In genomic region chr1:55301077-55301476, GRCm38 (mm10) we compare ENCODE assay signal across 12 mouse cellular contexts.
DNase-seq lines count a peak whose midpoint lies in the region; ATAC-seq and TF ChIP-seq lines count a peak whose summit lies in the region.
"Had no signal": no experiment of that assay in that cellular context is flagged by ENCODE, and none has a peak within 500 bp of the region (broad histone marks: within the 10 kb centered on the region; RNA-seq: fewer than 3 reads in every experiment).

No protein-coding gene starts in this region.

- ATAC-seq in heart, postnatal 0 days (ENCODE audit: insufficient read depth, low read depth) = no peak
- ATAC-seq in liver, postnatal 0 days = no peak
- ATAC-seq in liver, embryonic 12.5 days = no peak
- ATAC-seq in midbrain, embryonic 11.5 days (ENCODE audit: low FRiP score) = no peak

- H3K27me3 ChIP-seq in heart, postnatal 0 days (ENCODE audit: control insufficient read depth, insufficient read depth, low read length) = no peaks in the 10 kb centered on the region
- no peaks in the 10 kb centered on the region for H3K27me3 ChIP-seq in liver, postnatal 0 days (ENCODE audit: insufficient read depth, low read length)
- H3K27me3 ChIP-seq in liver, embryonic 12.5 days (replicated peaks) = no peaks in the 10 kb centered on the region
- H3K27me3 ChIP-seq in midbrain, embryonic 11.5 days (ENCODE audit: control insufficient read depth, insufficient read depth, low read length) = no peaks in the 10 kb centered on the region
- no peaks in the 10 kb centered on the region for H3K27me3 ChIP-seq in thymus, adult 2 months (ENCODE audit: control insufficient read depth, insufficient read depth, low read length)
- H3K27me3 ChIP-seq: kidney, embryonic 15.5 days had no signal

- peak; percentile 29 for DNase-seq in heart, postnatal 0 days (ENCODE audit: low spot score)
- DNase-seq in heart, postnatal 25 days (ENCODE audit: low spot score) = no peak
- no peak for DNase-seq in liver, postnatal 0 days
- DNase-seq in R1 (ENCODE audit: low read depth, low spot score) = peak; percentile 12
- peak; percentile 31 for DNase-seq in retina, postnatal 1 day
- DNase-seq in midbrain, embryonic 11.5 days (ENCODE audit: low spot score, missing footprints) = no peak
- no peak for DNase-seq in thymus, adult 2 months
- DNase-seq: adrenal gland, postnatal 10 days; cerebellum, adult 18-20 months had no signal

- no peak overlapping the region for H3K4me2 ChIP-seq in heart, postnatal 0 days (ENCODE audit: low read depth, low read length)
- H3K4me2 ChIP-seq in liver, postnatal 0 days (ENCODE audit: low read depth, low read length) = no peak overlapping the region
- no peak overlapping the region for H3K4me2 ChIP-seq in liver, embryonic 12.5 days
- no peak overlapping the region for H3K4me2 ChIP-seq in midbrain, embryonic 11.5 days
- H3K4me2 ChIP-seq: kidney, embryonic 15.5 days had no signal

- H3K4me1 ChIP-seq in heart, postnatal 0 days (ENCODE audit: control insufficient read depth, insufficient read depth) = no peaks in the 10 kb centered on the region
- H3K4me1 ChIP-seq in liver, postnatal 0 days (ENCODE audit: insufficient read depth) = no peaks in the 10 kb centered on the region
- no peaks in the 10 kb centered on the region for H3K4me1 ChIP-seq in liver, embryonic 12.5 days
- no peaks in the 10 kb centered on the region for H3K4me1 ChIP-seq in midbrain, embryonic 11.5 days (ENCODE audit: control insufficient read depth, insufficient read depth, low read length)
- peaks cover 2% of the 10 kb centered on the region; the same call in 1 of the 2 replicates for H3K4me1 ChIP-seq in thymus, adult 2 months (replicated peaks; ENCODE audit: control insufficient read depth, insufficient read depth, low read length)
- H3K4me1 ChIP-seq: kidney, embryonic 15.5 days had no signal

- no peak overlapping the region for H3K27ac ChIP-seq in heart, postnatal 0 days (ENCODE audit: low read depth)
- no peak overlapping the region for H3K27ac ChIP-seq in liver, postnatal 0 days (ENCODE audit: low read depth)
- H3K27ac ChIP-seq in liver, embryonic 12.5 days = no peak overlapping the region
- no peak overlapping the region for H3K27ac ChIP-seq in midbrain, embryonic 11.5 days (ENCODE audit: low read depth, low read length)
- no peak overlapping the region for H3K27ac ChIP-seq in thymus, adult 2 months (ENCODE audit: control insufficient read depth, insufficient read depth, low read length)
- H3K27ac ChIP-seq: kidney, embryonic 15.5 days had no signal

- no peaks in the 10 kb centered on the region; the same call in 1 of the 2 replicates for H3K9me3 ChIP-seq in heart, postnatal 0 days (replicated peaks; ENCODE audit: control insufficient read depth, low read length)
- H3K9me3 ChIP-seq in liver, postnatal 0 days (ENCODE audit: low read length) = no peaks in the 10 kb centered on the region
- no peaks in the 10 kb centered on the region for H3K9me3 ChIP-seq in liver, embryonic 12.5 days (replicated peaks)
- no peaks in the 10 kb centered on the region for H3K9me3 ChIP-seq in midbrain, embryonic 11.5 days (ENCODE audit: control insufficient read depth, low read length)
- H3K9me3 ChIP-seq: kidney, embryonic 15.5 days had no signal

- no peak overlapping the region for H3K4me3 ChIP-seq in heart, postnatal 0 days (ENCODE audit: low read depth, low read length)
- H3K4me3 ChIP-seq in liver, postnatal 0 days (ENCODE audit: low read depth, low read length) = no peak overlapping the region
- H3K4me3 ChIP-seq in liver, embryonic 12.5 days = no peak overlapping the region
- no peak overlapping the region for H3K4me3 ChIP-seq in midbrain, embryonic 11.5 days (ENCODE audit: low read depth, low read length)
- no peak overlapping the region for H3K4me3 ChIP-seq in thymus, adult 2 months (ENCODE audit: control insufficient read depth, insufficient read depth, low read length)
- H3K4me3 ChIP-seq: kidney, embryonic 15.5 days; myocyte had no signal

- no peak overlapping the region for H3K9ac ChIP-seq in heart, postnatal 0 days (replicated peaks; ENCODE audit: low read depth, low read length)
- H3K9ac ChIP-seq in liver, postnatal 0 days (replicated peaks) = no peak overlapping the region
- no peak overlapping the region for H3K9ac ChIP-seq in liver, embryonic 12.5 days
- no peak overlapping the region for H3K9ac ChIP-seq in midbrain, embryonic 11.5 days (ENCODE audit: low read length)
- H3K9ac ChIP-seq: kidney, embryonic 15.5 days had no signal

- TF ChIP-seq POLR2A in thymus, adult 2 months (IDR thresholded peaks at IDR 0.05; ENCODE audit: control insufficient read depth, extremely low read depth, insufficient read depth, low read length, poor library complexity) = no peak

- no peaks in the 10 kb centered on the region for H3K36me3 ChIP-seq in heart, postnatal 0 days (replicated peaks; ENCODE audit: control insufficient read depth, insufficient read depth, low read length)
- no peaks in the 10 kb centered on the region for H3K36me3 ChIP-seq in liver, postnatal 0 days (replicated peaks; ENCODE audit: insufficient read depth, low read length)
- H3K36me3 ChIP-seq in liver, embryonic 12.5 days = no peaks in the 10 kb centered on the region
- no peaks in the 10 kb centered on the region for H3K36me3 ChIP-seq in midbrain, embryonic 11.5 days (ENCODE audit: control insufficient read depth, insufficient read depth, low read length)
- no peaks in the 10 kb centered on the region for H3K36me3 ChIP-seq in thymus, adult 2 months (ENCODE audit: control insufficient read depth, insufficient read depth, low read length)
- H3K36me3 ChIP-seq: kidney, embryonic 15.5 days had no signal

- peak; percentile 50 for TF ChIP-seq CTCF in heart, postnatal 0 days (IDR thresholded peaks at IDR 0.05; ENCODE audit: low read depth)
- TF ChIP-seq CTCF in liver, postnatal 0 days (IDR thresholded peaks at IDR 0.05; ENCODE audit: low read depth) = peak; percentile 48
- no peak for TF ChIP-seq CTCF in thymus, adult 2 months (IDR thresholded peaks at IDR 0.05; ENCODE audit: borderline replicate concordance, control insufficient read depth, extremely low read depth, insufficient read depth, low read length, poor library complexity)

- intact Hi-C loops in heart, postnatal 25 days (cut with DNase I) = loop anchor here (5.0 kb wide), 1 partner anchor 81 kb away; no protein-coding TSS in a partner anchor

- no peak for TF ChIP-seq EP300 in heart, postnatal 0 days (IDR thresholded peaks at IDR 0.05; ENCODE audit: low read depth)
- TF ChIP-seq EP300 in liver, postnatal 0 days (IDR thresholded peaks at IDR 0.05; ENCODE audit: low read depth) = no peak

Comparison
In these comparisons a context has a peak if more than half of its experiments do, and no peak if none do; other contexts are left out.
1. DNase-seq: peak in heart, postnatal 0 days (single experiment), R1 (single experiment) and retina, postnatal 1 day (single experiment); none in heart, postnatal 25 days (single experiment), liver, postnatal 0 days (single experiment), midbrain, embryonic 11.5 days (single experiment) and thymus, adult 2 months (single experiment).